ENCODE assay signal across 11 mouse cellular contexts in genomic region chr1:89728481-89728880, GRCm38 (mm10).
"Had no signal": no experiment of that assay in that cellular context is flagged by ENCODE, and none has a peak within 500 bp of the region (broad histone marks: within the 10 kb centered on the region; RNA-seq: fewer than 3 reads in every experiment).

No protein-coding gene starts in this region.

- DNase-seq: liver; liver, embryonic 13.5 days; liver, postnatal 0 days; lung, adult 18-20 months; lung, adult 2 months; lung, embryonic 14.5 days; lung, postnatal 10 days; lung, postnatal 14 days; lung, postnatal 36 days; lung, postnatal 4 days; midbrain, embryonic 14.5 days had no signal
